8 mouse cellular contexts compared by ENCODE assay signal in the genomic region with DNA sequence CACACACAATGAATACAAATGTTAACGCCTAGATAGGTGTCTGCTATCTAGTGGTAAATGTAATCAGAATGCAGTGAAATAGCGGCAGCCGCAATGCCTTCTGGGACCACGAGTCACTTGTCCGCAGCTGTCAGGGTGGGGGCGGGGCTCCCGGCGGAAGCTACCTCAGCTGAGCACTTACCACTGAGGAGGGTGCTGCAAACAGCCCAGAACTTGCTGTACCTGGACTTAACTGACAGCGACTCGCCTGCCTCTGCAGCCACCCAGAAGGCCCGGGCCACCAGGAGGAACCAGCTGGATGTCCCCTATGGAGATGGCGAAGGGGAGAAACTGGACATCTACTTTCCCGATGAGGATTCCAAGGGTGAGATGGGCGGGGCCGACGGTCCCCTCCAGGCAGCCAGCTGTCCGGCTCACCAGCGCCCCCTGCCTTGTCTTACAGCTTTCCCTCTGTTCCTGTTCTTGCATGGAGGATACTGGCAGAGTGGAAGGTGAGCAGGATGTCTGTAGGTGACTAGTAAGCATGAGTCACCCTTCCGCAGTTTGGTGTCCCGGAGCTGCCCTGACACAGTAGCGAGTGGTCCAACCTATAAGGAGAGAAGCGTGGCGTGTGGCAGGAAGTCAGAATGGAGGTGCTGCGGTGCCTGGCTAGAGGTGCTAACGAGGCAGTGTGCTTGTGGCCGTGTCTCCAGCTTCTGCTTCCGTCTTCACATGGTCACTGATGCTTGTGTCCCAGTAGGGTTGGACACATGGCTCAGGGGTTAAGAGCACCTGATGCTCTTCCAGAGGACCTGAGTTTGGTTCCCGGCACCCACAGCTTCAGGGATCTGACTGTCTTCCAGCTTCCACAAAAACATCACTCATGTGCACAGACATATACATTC. TPM values are rescaled to one million over a fixed set of nuclear protein-coding genes. Genes with fewer than 3 reads are reported as not detected.
DNase-seq lines count a peak whose midpoint lies in the region; ATAC-seq and TF ChIP-seq lines count a peak whose summit lies in the region.

No protein-coding gene starts in this region.

- no peaks in the 10 kb centered on the region for H3K4me1 ChIP-seq in ES-Bruce4 (ENCODE audit: control insufficient read depth, insufficient read depth, low read length)
- peaks cover 42% of the 10 kb centered on the region for H3K4me1 ChIP-seq in forebrain, embryonic 10.5 days
- peaks cover 47% of the 10 kb centered on the region for H3K4me1 ChIP-seq in heart, embryonic 16.5 days (ENCODE audit: control insufficient read depth, insufficient read depth, low read length)
- H3K4me1 ChIP-seq in lung, embryonic 14.5 days (ENCODE audit: insufficient read depth) = peaks cover 30% of the 10 kb centered on the region
- no peaks in the 10 kb centered on the region; the same call in 1 of the 2 replicates for H3K4me1 ChIP-seq in neural tube, embryonic 14.5 days (ENCODE audit: control insufficient read depth, insufficient read depth, low read length)

- no peaks in the 10 kb centered on the region for H3K27me3 ChIP-seq in ES-Bruce4 (ENCODE audit: control insufficient read depth, insufficient read depth, low read length, poor library complexity, severe bottlenecking)
- H3K27me3 ChIP-seq in forebrain, embryonic 10.5 days (ENCODE audit: poor library complexity, severe bottlenecking) = no peaks in the 10 kb centered on the region
- H3K27me3 ChIP-seq in heart, embryonic 16.5 days (ENCODE audit: control insufficient read depth, insufficient read depth, low read length) = no peaks in the 10 kb centered on the region
- H3K27me3 ChIP-seq in lung, embryonic 14.5 days (ENCODE audit: insufficient read depth, low read length) = no peaks in the 10 kb centered on the region
- H3K27me3 ChIP-seq in neural tube, embryonic 14.5 days (ENCODE audit: control insufficient read depth, insufficient read depth, low read length) = no peaks in the 10 kb centered on the region

- no peaks in the 10 kb centered on the region for H3K36me3 ChIP-seq in ES-Bruce4 (ENCODE audit: control insufficient read depth, insufficient read depth, low read length, poor library complexity, severe bottlenecking)
- no peaks in the 10 kb centered on the region for H3K36me3 ChIP-seq in forebrain, embryonic 10.5 days (replicated peaks)
- no peaks in the 10 kb centered on the region for H3K36me3 ChIP-seq in heart, embryonic 16.5 days (ENCODE audit: control insufficient read depth, insufficient read depth)
- no peaks in the 10 kb centered on the region for H3K36me3 ChIP-seq in lung, embryonic 14.5 days (ENCODE audit: insufficient read depth)
- no peaks in the 10 kb centered on the region for H3K36me3 ChIP-seq in neural tube, embryonic 14.5 days (ENCODE audit: control insufficient read depth, insufficient read depth, low read length)

- peak; percentile 90 for DNase-seq in brain, embryonic 14.5 days (ENCODE audit: low read depth)
- peak; percentile 84 for DNase-seq in forebrain, embryonic 10.5 days (ENCODE audit: extremely low spot score, low spot score)
- peak; percentile 71 to 92 for DNase-seq in kidney, postnatal 36 days
- peak; percentile 84 for DNase-seq in lung, embryonic 14.5 days
- DNase-seq in thymus, postnatal 10 days (ENCODE audit: low spot score in 2 of 2) = peak; percentile 89 to 95

- WGBS in forebrain, embryonic 10.5 days = 17% methylated on average over 28 of the region's 28 CpGs
- 26% methylated on average over 28 of the region's 28 CpGs for WGBS in heart, embryonic 16.5 days
- 20% methylated on average over 28 of the region's 28 CpGs for WGBS in lung, embryonic 14.5 days
- WGBS in neural tube, embryonic 14.5 days = 17% methylated on average over 28 of the region's 28 CpGs

- 0 out of 2 replicates have a peak, but pooled peaks have one; percentile 5 for ATAC-seq in heart, embryonic 16.5 days (replicated peaks; ENCODE audit: extremely low read depth, insufficient read depth, low FRiP score)
- no peak for ATAC-seq in lung, embryonic 14.5 days (ENCODE audit: insufficient read depth)
- peak; percentile 76; the same call in 1 of the 2 replicates for ATAC-seq in neural tube, embryonic 14.5 days (ENCODE audit: low read depth)

- H3K4me2 ChIP-seq in heart, embryonic 16.5 days (ENCODE audit: low read depth, low read length) = peak overlapping the region; percentile 58
- peak overlapping the region; percentile 54 for H3K4me2 ChIP-seq in lung, embryonic 14.5 days
- H3K4me2 ChIP-seq in neural tube, embryonic 14.5 days (ENCODE audit: low read depth, low read length) = peak overlapping the region; percentile 46

- H3K4me3 ChIP-seq in ES-Bruce4 (ENCODE audit: low read depth, low read length) = peak overlapping the region; percentile 84
- peak overlapping the region; percentile 54 for H3K4me3 ChIP-seq in forebrain, embryonic 10.5 days
- H3K4me3 ChIP-seq in heart, embryonic 16.5 days (ENCODE audit: low read length) = peak overlapping the region; percentile 39
- peak overlapping the region; percentile 19 for H3K4me3 ChIP-seq in lung, embryonic 14.5 days (ENCODE audit: low read depth, low read length)
- peak overlapping the region; percentile 30 for H3K4me3 ChIP-seq in neural tube, embryonic 14.5 days (ENCODE audit: low read depth, low read length)

- no peak for TF ChIP-seq POLR2A in ES-Bruce4 (IDR thresholded peaks at IDR 0.05; ENCODE audit: insufficient read depth, low read length)
- no peak for TF ChIP-seq POLR2A in brain, embryonic 14.5 days (IDR thresholded peaks at IDR 0.05; ENCODE audit: borderline replicate concordance, extremely low read depth, insufficient read depth, insufficient read length, poor library complexity, severe bottlenecking)

- H3K9ac ChIP-seq in ES-Bruce4 (ENCODE audit: low read depth, poor library complexity, severe bottlenecking) = no peak overlapping the region
- H3K9ac ChIP-seq in heart, embryonic 16.5 days (ENCODE audit: low read length) = no peak overlapping the region
- no peak overlapping the region for H3K9ac ChIP-seq in lung, embryonic 14.5 days
- H3K9ac ChIP-seq in neural tube, embryonic 14.5 days (replicated peaks; ENCODE audit: low read depth, low read length) = no peak overlapping the region

- H3K9me3 ChIP-seq in ES-Bruce4 (replicated peaks; ENCODE audit: control insufficient read depth, insufficient read depth, low read length, poor library complexity, severe bottlenecking) = no peaks in the 10 kb centered on the region
- H3K9me3 ChIP-seq in forebrain, embryonic 10.5 days = no peaks in the 10 kb centered on the region
- H3K9me3 ChIP-seq in heart, embryonic 16.5 days (replicated peaks; ENCODE audit: control insufficient read depth, low read length) = no peaks in the 10 kb centered on the region
- H3K9me3 ChIP-seq in lung, embryonic 14.5 days (ENCODE audit: low read depth, low read length) = no peaks in the 10 kb centered on the region
- no peaks in the 10 kb centered on the region for H3K9me3 ChIP-seq in neural tube, embryonic 14.5 days (ENCODE audit: control insufficient read depth, low read length)

- 0 out of 2 replicates have a peak, but pooled peaks have one; percentile 23 for TF ChIP-seq EP300 in ES-Bruce4 (IDR thresholded peaks at IDR 0.05; ENCODE audit: insufficient read depth, low read depth, low read length)

- TF ChIP-seq CTCF in ES-Bruce4 (IDR thresholded peaks at IDR 0.05; ENCODE audit: low read depth, low read length) = peak; percentile 82
- peak; percentile 67 for TF ChIP-seq CTCF in brain, embryonic 14.5 days (IDR thresholded peaks at IDR 0.05; ENCODE audit: borderline replicate concordance, extremely low read depth, insufficient read depth, insufficient read length)
- TF ChIP-seq CTCF in lung, embryonic 14.5 days (IDR thresholded peaks at IDR 0.05; ENCODE audit: low read depth) = peak; percentile 77

- no peak overlapping the region for H3K27ac ChIP-seq in ES-Bruce4 (ENCODE audit: insufficient read depth, low read length)
- H3K27ac ChIP-seq in forebrain, embryonic 10.5 days = peak overlapping the region; percentile 68
- no peak overlapping the region for H3K27ac ChIP-seq in heart, embryonic 16.5 days (ENCODE audit: low read length)
- no peak overlapping the region for H3K27ac ChIP-seq in lung, embryonic 14.5 days (ENCODE audit: low read depth)
- 0 out of 2 replicates have a peak overlapping the region, but pooled peaks have one; percentile 34 for H3K27ac ChIP-seq in neural tube, embryonic 14.5 days (ENCODE audit: low read depth, low read length)

RNA-seq across cellular contexts. Expression of a gene that starts 6.4 kb away (rescaled TPM):
- 35.7 and 40.3 TPM in 2 replicates for polyA plus RNA-seq in ES-Bruce4 (2011; ENCODE audit: insufficient read depth, insufficient read length, low read depth, missing spikeins)
- 31.1 and 76.6 TPM in 2 replicates for polyA plus RNA-seq in brain, embryonic 14.5 days (2012; rRNA removed)
- 167 and 178 TPM in 2 replicates for polyA plus RNA-seq in forebrain, embryonic 10.5 days (2016; fragmentation: Nextera tagmentation; extraction: Ambion mirVana)
- 108 and 114 TPM in 2 replicates for polyA plus RNA-seq in heart, embryonic 16.5 days (2015; fragmentation: Nextera tagmentation; extraction: Ambion mirVana)
- polyA plus RNA-seq in lung, embryonic 14.5 days (2014; fragmentation: Nextera tagmentation; extraction: Ambion mirVana) = 144 and 158 TPM in 2 replicates
- 6.8 and 12.0 TPM in 2 replicates for polyA plus RNA-seq in neural tube, embryonic 14.5 days (2014; fragmentation: Nextera tagmentation; extraction: Ambion mirVana)

RNA-seq across cellular contexts. Expression of a gene that starts 6.6 kb away (rescaled TPM):
- 3.6 and 5.0 TPM in 2 replicates for polyA plus RNA-seq in ES-Bruce4 (2011; ENCODE audit: insufficient read depth, insufficient read length, low read depth, missing spikeins)
- polyA plus RNA-seq in brain, embryonic 14.5 days (2012; rRNA removed) = 4.5 and 6.7 TPM in 2 replicates
- polyA plus RNA-seq in forebrain, embryonic 10.5 days (2016; fragmentation: Nextera tagmentation; extraction: Ambion mirVana) = 4.0 and 4.8 TPM in 2 replicates
- polyA plus RNA-seq in heart, embryonic 16.5 days (2015; fragmentation: Nextera tagmentation; extraction: Ambion mirVana) = 17.5 and 20.8 TPM in 2 replicates
- 4.6 TPM in 2 replicates for polyA plus RNA-seq in lung, embryonic 14.5 days (2014; fragmentation: Nextera tagmentation; extraction: Ambion mirVana)
- 5.0 and 6.9 TPM in 2 replicates for polyA plus RNA-seq in neural tube, embryonic 14.5 days (2014; fragmentation: Nextera tagmentation; extraction: Ambion mirVana)

RNA-seq across cellular contexts. Expression of a gene that starts 16.7 kb away (rescaled TPM):
- 171 and 183 TPM in 2 replicates for polyA plus RNA-seq in ES-Bruce4 (2011; ENCODE audit: insufficient read depth, insufficient read length, low read depth, missing spikeins)
- 31.8 and 61.9 TPM in 2 replicates for polyA plus RNA-seq in brain, embryonic 14.5 days (2012; rRNA removed)
- 412 and 424 TPM in 2 replicates for polyA plus RNA-seq in forebrain, embryonic 10.5 days (2016; fragmentation: Nextera tagmentation; extraction: Ambion mirVana)
- 228 and 244 TPM in 2 replicates for polyA plus RNA-seq in heart, embryonic 16.5 days (2015; fragmentation: Nextera tagmentation; extraction: Ambion mirVana)
- 395 and 399 TPM in 2 replicates for polyA plus RNA-seq in lung, embryonic 14.5 days (2014; fragmentation: Nextera tagmentation; extraction: Ambion mirVana)
- 14.9 and 26.1 TPM in 2 replicates for polyA plus RNA-seq in neural tube, embryonic 14.5 days (2014; fragmentation: Nextera tagmentation; extraction: Ambion mirVana)

RNA-seq across cellular contexts. Expression of a gene that starts 22.9 kb away (rescaled TPM):
- polyA plus RNA-seq in ES-Bruce4 (2011; ENCODE audit: insufficient read depth, insufficient read length, low read depth, missing spikeins) = 1.4 and 2.1 TPM in 2 replicates
- 0.11 and 1.2 TPM in 2 replicates for polyA plus RNA-seq in brain, embryonic 14.5 days (2012; rRNA removed)
- polyA plus RNA-seq in forebrain, embryonic 10.5 days (2016; fragmentation: Nextera tagmentation; extraction: Ambion mirVana) = 0.17 and 0.58 TPM in 2 replicates
- polyA plus RNA-seq in heart, embryonic 16.5 days (2015; fragmentation: Nextera tagmentation; extraction: Ambion mirVana) = 0.92 and 2.4 TPM in 2 replicates
- polyA plus RNA-seq in lung, embryonic 14.5 days (2014; fragmentation: Nextera tagmentation; extraction: Ambion mirVana) = 0.23 and 0.30 TPM in 2 replicates
- polyA plus RNA-seq in neural tube, embryonic 14.5 days (2014; fragmentation: Nextera tagmentation; extraction: Ambion mirVana) = 0.68 and 1.2 TPM in 2 replicates

RNA-seq across cellular contexts. Expression of a gene that starts 22.9 kb away (rescaled TPM):
- polyA plus RNA-seq in ES-Bruce4 (2011; ENCODE audit: insufficient read depth, insufficient read length, low read depth, missing spikeins) = 49.1 and 51.9 TPM in 2 replicates
- 12.9 and 13.6 TPM in 2 replicates for polyA plus RNA-seq in brain, embryonic 14.5 days (2012; rRNA removed)
- polyA plus RNA-seq in forebrain, embryonic 10.5 days (2016; fragmentation: Nextera tagmentation; extraction: Ambion mirVana) = 36.9 and 38.0 TPM in 2 replicates
- 111 and 133 TPM in 2 replicates for polyA plus RNA-seq in heart, embryonic 16.5 days (2015; fragmentation: Nextera tagmentation; extraction: Ambion mirVana)
- 65.9 and 71.6 TPM in 2 replicates for polyA plus RNA-seq in lung, embryonic 14.5 days (2014; fragmentation: Nextera tagmentation; extraction: Ambion mirVana)
- 9.7 and 15.8 TPM in 2 replicates for polyA plus RNA-seq in neural tube, embryonic 14.5 days (2014; fragmentation: Nextera tagmentation; extraction: Ambion mirVana)

Comparison
In these comparisons a context has a peak if more than half of its experiments do, and no peak if none do; other contexts are left out.
1. H3K27ac ChIP-seq: peak in forebrain, embryonic 10.5 days (single experiment) and neural tube, embryonic 14.5 days (single experiment); none in ES-Bruce4 (single experiment), heart, embryonic 16.5 days (single experiment) and lung, embryonic 14.5 days (single experiment).
2. H3K4me3 ChIP-seq: peak in every context shown above with its lines; median percentile 84 in ES-Bruce4; 54 in forebrain, embryonic 10.5 days; 39 in heart, embryonic 16.5 days; 30 in neural tube, embryonic 14.5 days; 19 in lung, embryonic 14.5 days.
3. Peak in every context shown above with its lines, with median percentiles within 50 percentile points of each other: CTCF ChIP-seq, DNase-seq and H3K4me2 ChIP-seq.